Mouse (Mus musculus): ENCODE measurements around the gene Srsf3. TPM values are rescaled to one million over a fixed set of nuclear protein-coding genes. Genes with fewer than 3 reads are reported as not detected.
A peak's percentile ranks its signal among the peaks of the same experiment; 100 is the strongest.
"Not testable (repeated sequence)": the region's sequence is repeated elsewhere in the genome, so short reads cannot be mapped to it uniquely, and the experiment has no call there.

The Srsf3 gene
- polyA plus RNA-seq (2015; fragmentation: Nextera tagmentation; extraction: Ambion mirVana): 318 and 332 TPM in 2 replicates

GRCm38 (mm10) chr17:29032274-29033069 lies at the start of gene Srsf3:
TSS of gene Srsf3 (plus strand) at chr17:29032628.
- Histone ChIP-seq H3K27ac (peak within 1 kb of the TSS; percentile 98), H3K4me1 (replicated peaks) (peaks cover 24% of the 10 kb centered on the region), H3K9me3 (replicated peaks) (no peaks in the 10 kb centered on the region), H3K4me3 (peak within 1 kb of the TSS; percentile 64), H3K4me2 (peak within 1 kb of the TSS; percentile 88), H3K9ac (peak within 1 kb of the TSS; percentile 88), H3K27me3 (no peaks in the 10 kb centered on the region), H3K36me3 (peaks cover 16% of the 10 kb centered on the region)
- under 1% methylated on average over 77 of the region's 77 CpGs for WGBS
- peak; percentile 97 for ATAC-seq (replicated peaks; ENCODE audit: insufficient number of reproducible peaks, insufficient read depth, low FRiP score, low read depth)

DNA sequence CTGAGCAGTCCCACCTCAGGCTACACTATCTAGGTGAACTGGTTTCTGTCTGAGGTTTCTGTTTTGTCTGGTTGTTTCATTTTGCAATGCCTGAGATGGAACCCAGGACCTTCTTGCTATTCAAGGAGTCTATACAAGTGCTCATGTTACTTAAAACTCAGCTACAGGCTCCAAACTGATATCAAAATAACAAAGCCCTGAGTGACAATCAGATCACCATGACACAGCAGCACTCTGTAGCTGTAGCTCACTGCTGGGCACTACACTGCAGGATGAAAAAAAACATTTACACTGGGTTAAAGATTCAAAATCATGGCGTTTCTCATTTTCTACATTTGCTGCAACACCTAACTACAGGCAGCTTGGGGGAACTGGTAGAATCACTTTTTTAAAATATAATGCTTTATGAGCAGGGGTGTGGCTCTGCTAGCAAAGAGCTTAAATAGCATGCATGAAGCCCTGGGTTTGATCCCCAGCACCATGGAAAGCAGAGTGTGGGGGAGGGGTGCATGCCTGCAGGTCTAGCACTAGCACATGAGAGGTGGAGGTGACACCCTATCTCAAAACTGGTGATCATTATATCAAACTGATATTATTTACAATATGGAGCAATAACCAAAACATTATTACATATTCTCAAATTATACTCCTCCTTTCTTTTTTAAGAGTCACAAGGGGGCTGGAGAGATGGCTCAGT lies 47.6 kb upstream of the Srsf3 start:
- no peaks in the 10 kb centered on the region for H3K27me3 ChIP-seq
- no peak overlapping the region for H3K4me3 ChIP-seq
- peaks cover 4% of the 10 kb centered on the region for H3K4me1 ChIP-seq (replicated peaks)
- H3K4me2 ChIP-seq: no peak overlapping the region
- H3K9me3 ChIP-seq (replicated peaks): no peaks in the 10 kb centered on the region
- no peak for ATAC-seq (replicated peaks; ENCODE audit: insufficient number of reproducible peaks, insufficient read depth, low FRiP score, low read depth)
- H3K9ac ChIP-seq: no peak overlapping the region
- no peak overlapping the region for H3K27ac ChIP-seq
- 93% methylated on average over 1 of the region's 1 CpGs for WGBS
- H3K36me3 ChIP-seq: peaks cover 67% of the 10 kb centered on the region

DNA sequence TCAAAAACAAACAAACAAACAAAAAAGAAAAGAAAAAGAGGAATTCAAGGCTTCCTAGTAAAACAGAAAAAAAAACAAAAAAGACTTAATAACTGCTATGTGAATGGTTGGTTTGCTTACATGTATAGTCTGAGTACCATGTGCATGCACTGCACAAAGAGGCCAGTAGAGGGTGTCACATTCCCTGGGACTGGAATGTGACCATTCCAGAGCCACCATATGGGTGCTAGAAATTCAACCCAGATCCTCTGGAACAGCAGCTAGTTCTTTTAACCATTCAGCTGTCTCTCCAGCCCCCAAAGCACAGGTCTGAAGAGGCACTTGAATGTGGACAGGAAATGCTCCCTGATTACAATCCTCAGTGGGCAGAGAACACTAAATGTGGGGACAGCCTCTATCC lies 45.6 kb upstream of the Srsf3 start:
- H3K9ac ChIP-seq: no peak overlapping the region
- H3K4me3 ChIP-seq: no peak overlapping the region
- H3K36me3 ChIP-seq: peaks cover 59% of the 10 kb centered on the region
- ATAC-seq (replicated peaks; ENCODE audit: insufficient number of reproducible peaks, insufficient read depth, low FRiP score, low read depth): no peak
- no peaks in the 10 kb centered on the region for H3K9me3 ChIP-seq (replicated peaks)
- H3K27ac ChIP-seq: no peak overlapping the region
- peaks cover 7% of the 10 kb centered on the region for H3K4me1 ChIP-seq (replicated peaks)
- no peak overlapping the region for H3K4me2 ChIP-seq
- no peaks in the 10 kb centered on the region for H3K27me3 ChIP-seq

DNA sequence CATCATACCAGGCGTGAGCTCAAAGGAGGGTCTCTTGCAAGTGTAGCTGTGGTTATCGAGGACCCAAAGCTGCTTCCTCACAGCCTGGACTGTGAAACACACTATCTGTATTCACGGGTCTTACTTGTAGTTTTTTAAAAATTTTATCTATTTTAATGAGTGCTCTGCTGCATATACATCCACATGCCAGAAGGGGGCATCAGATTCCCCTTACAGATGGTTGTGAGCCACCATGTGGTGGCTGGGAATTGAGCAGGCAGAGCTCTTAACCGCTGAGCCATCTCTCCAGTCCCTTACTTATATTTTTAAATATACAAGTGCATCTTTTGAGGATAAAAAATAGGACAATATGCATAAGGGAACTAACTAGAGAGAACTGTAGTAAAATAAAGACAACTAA lies 44.7 kb upstream of the Srsf3 start:
- H3K4me1 ChIP-seq (replicated peaks): peaks cover 10% of the 10 kb centered on the region
- no peak overlapping the region for H3K4me3 ChIP-seq
- H3K4me2 ChIP-seq: no peak overlapping the region
- H3K9ac ChIP-seq: no peak overlapping the region
- H3K36me3 ChIP-seq: peaks cover 58% of the 10 kb centered on the region
- WGBS: 61% methylated on average over 4 of the region's 4 CpGs
- H3K27ac ChIP-seq: no peak overlapping the region
- H3K27me3 ChIP-seq: no peaks in the 10 kb centered on the region
- ATAC-seq (replicated peaks; ENCODE audit: insufficient number of reproducible peaks, insufficient read depth, low FRiP score, low read depth): no peak
- H3K9me3 ChIP-seq (replicated peaks): no peaks in the 10 kb centered on the region

DNA sequence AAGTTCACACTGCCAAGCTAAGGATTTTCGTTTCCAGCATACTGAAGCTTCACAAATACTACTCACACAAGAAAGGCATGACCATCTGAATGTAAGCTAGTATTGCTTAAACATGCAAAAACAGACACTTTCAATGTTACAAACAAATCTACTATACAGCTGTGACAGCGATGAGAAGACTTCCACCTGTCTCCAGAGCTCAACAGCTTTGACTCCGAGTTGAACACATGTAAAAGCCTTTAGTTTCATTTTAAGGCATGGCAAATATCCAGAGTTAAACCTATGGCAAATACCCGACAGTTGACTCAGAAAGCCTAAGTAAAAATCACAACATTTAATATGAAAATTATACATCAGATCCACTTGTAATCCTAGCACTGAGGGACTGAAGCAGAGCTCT lies 44.1 kb upstream of the Srsf3 start:
- Histone ChIP-seq H3K4me3 (no peak overlapping the region), H3K4me1 (replicated peaks) (peaks cover 6% of the 10 kb centered on the region; the same call in 1 of the 2 replicates), H3K4me2 (no peak overlapping the region), H3K9me3 (replicated peaks) (no peaks in the 10 kb centered on the region), H3K27ac (peak overlapping the region; percentile 14; the same call in 1 of the 2 replicates), H3K27me3 (no peaks in the 10 kb centered on the region), H3K36me3 (peaks cover 58% of the 10 kb centered on the region), H3K9ac (no peak overlapping the region)
- ATAC-seq (replicated peaks; ENCODE audit: insufficient number of reproducible peaks, insufficient read depth, low FRiP score, low read depth): no peak
- WGBS: 87% methylated on average over 4 of the region's 4 CpGs

DNA sequence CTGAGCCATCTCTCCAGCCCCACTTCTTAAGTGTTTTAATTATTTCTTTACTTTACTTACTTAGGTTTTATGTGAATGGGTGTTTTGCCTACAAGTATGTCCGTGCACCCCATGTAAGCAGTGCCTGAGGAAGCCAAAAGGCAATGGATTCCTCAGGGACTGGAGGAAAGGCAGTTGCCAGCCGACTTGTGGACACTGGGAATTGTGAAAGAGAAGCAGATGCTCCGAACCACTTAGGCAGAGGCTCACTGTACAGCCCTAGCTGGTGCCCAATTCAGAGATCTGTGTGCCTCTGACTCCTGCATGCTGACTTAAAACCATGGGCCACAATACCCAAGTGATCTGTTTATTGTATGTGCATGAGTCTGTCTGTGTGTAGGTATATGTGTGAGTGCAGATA lies 43.4 kb upstream of the Srsf3 start:
- Histone ChIP-seq H3K27me3 (no peaks in the 10 kb centered on the region), H3K27ac (no peak overlapping the region), H3K9ac (no peak overlapping the region), H3K9me3 (replicated peaks) (no peaks in the 10 kb centered on the region), H3K36me3 (peaks cover 52% of the 10 kb centered on the region), H3K4me1 (replicated peaks) (peaks cover 6% of the 10 kb centered on the region; the same call in 1 of the 2 replicates), H3K4me3 (no peak overlapping the region), H3K4me2 (no peak overlapping the region)
- WGBS: 81% methylated on average over 3 of the region's 3 CpGs
- no peak for ATAC-seq (replicated peaks; ENCODE audit: insufficient number of reproducible peaks, insufficient read depth, low FRiP score, low read depth)

DNA sequence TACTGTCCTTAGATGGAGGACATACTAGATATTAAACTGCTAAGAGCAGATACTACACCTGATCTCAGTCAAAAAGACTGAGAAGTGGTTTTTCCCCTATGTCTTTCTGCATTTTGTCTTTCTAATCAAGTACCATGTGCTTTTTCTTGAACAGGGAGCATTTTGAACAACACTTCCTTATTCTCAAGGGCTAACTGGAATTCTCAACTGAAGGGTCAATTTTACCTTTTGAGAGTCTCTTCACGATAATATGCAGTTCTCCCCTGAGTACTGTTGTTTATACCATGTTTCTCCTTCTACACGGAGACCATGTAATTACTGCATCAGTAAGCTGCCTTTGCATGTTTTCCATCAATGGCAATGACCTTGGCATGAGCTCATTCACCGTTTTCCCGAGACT lies 42.4 kb upstream of the Srsf3 start:
- H3K9ac ChIP-seq: no peak overlapping the region
- 38% methylated on average over 4 of the region's 4 CpGs for WGBS
- H3K27ac ChIP-seq: no peak overlapping the region
- H3K36me3 ChIP-seq: peaks cover 46% of the 10 kb centered on the region
- H3K4me2 ChIP-seq: no peak overlapping the region
- no peak overlapping the region for H3K4me3 ChIP-seq
- no peaks in the 10 kb centered on the region for H3K9me3 ChIP-seq (replicated peaks)
- no peak for ATAC-seq (replicated peaks; ENCODE audit: insufficient number of reproducible peaks, insufficient read depth, low FRiP score, low read depth)
- H3K27me3 ChIP-seq: no peaks in the 10 kb centered on the region
- peaks cover 6% of the 10 kb centered on the region; the same call in 1 of the 2 replicates for H3K4me1 ChIP-seq (replicated peaks)

DNA sequence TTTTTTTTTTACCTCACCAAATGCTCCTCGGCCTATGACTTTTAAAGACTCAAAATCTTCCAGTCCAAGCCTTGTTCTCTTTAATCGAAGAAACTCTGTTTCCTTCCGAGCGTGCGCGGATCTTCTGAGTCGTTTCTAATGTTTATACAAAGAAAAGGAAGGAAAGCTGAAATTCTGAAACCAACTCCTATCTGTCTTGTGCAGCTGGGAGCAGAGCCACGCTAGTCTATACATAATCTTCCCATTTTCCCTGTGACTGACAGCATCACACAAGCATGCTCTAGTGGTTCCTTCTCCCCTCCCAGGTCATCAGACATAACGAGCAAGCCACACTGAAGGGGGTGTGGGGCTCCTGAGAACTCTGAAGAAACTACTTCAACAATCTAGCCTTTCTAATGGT lies 41.1 kb upstream of the Srsf3 start:
- H3K27me3 ChIP-seq: no peaks in the 10 kb centered on the region
- H3K4me2 ChIP-seq: no peak overlapping the region
- no peak for ATAC-seq (replicated peaks; ENCODE audit: insufficient number of reproducible peaks, insufficient read depth, low FRiP score, low read depth)
- peaks cover 37% of the 10 kb centered on the region for H3K36me3 ChIP-seq
- H3K9ac ChIP-seq: no peak overlapping the region
- WGBS: 67% methylated on average over 9 of the region's 9 CpGs
- peaks cover 6% of the 10 kb centered on the region; the same call in 1 of the 2 replicates for H3K4me1 ChIP-seq (replicated peaks)
- H3K27ac ChIP-seq: peak overlapping the region; percentile 21
- H3K9me3 ChIP-seq (replicated peaks): no peaks in the 10 kb centered on the region
- H3K4me3 ChIP-seq: no peak overlapping the region

- no peak overlapping the region for H3K9ac ChIP-seq
- WGBS: 42% methylated on average over 7 of the region's 7 CpGs
- peaks cover 35% of the 10 kb centered on the region for H3K36me3 ChIP-seq
- H3K27me3 ChIP-seq: no peaks in the 10 kb centered on the region
- H3K4me3 ChIP-seq: no peak overlapping the region
- ATAC-seq (replicated peaks; ENCODE audit: insufficient number of reproducible peaks, insufficient read depth, low FRiP score, low read depth): no peak
- H3K9me3 ChIP-seq (replicated peaks): no peaks in the 10 kb centered on the region
- 0 out of 2 replicates have a peak overlapping the region, but pooled peaks have one; percentile 21 for H3K27ac ChIP-seq
- H3K4me1 ChIP-seq (replicated peaks): peaks cover 6% of the 10 kb centered on the region; the same call in 1 of the 2 replicates
- H3K4me2 ChIP-seq: no peak overlapping the region
Measured at GRCm38 (mm10) chr17:28992105-28992504, 40.3 kb upstream of the Srsf3 start.

GRCm38 (mm10) chr17:28993004-28993403 lies 39.4 kb upstream of the Srsf3 start:
- H3K36me3 ChIP-seq: peaks cover 31% of the 10 kb centered on the region

DNA sequence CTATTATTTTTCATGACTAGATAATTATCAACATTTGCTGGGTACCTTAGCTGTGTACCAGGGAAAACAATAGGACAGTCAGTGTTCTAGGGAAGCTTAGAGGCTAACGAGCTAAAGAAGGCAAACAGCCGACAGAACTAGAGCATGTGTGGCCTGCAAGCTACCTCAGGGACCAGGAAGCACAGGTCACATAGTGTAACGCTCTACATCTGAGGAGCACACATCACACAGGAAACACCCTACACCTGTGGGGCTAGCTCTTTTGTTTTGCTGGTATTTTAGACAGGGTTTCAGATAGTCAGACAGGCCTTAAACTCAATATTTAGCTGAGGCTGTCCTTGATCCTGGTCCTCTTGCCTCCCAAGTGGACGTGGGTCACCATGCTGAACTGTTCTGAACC lies 37.8 kb upstream of the Srsf3 start:
- no peak overlapping the region for H3K9ac ChIP-seq
- no peak overlapping the region for H3K27ac ChIP-seq
- no peaks in the 10 kb centered on the region for H3K27me3 ChIP-seq
- no peak overlapping the region for H3K4me3 ChIP-seq
- ATAC-seq (replicated peaks; ENCODE audit: insufficient number of reproducible peaks, insufficient read depth, low FRiP score, low read depth): no peak
- H3K4me2 ChIP-seq: no peak overlapping the region
- H3K9me3 ChIP-seq (replicated peaks): no peaks in the 10 kb centered on the region
- peaks cover 6% of the 10 kb centered on the region; the same call in 1 of the 2 replicates for H3K4me1 ChIP-seq (replicated peaks)
- peaks cover 30% of the 10 kb centered on the region for H3K36me3 ChIP-seq
- WGBS: 90% methylated on average over 4 of the region's 4 CpGs

More at GRCm38 (mm10) chr17:28993004-28993403, 39.4 kb upstream of the Srsf3 start:
- not testable (repeated sequence) for H3K4me2 ChIP-seq; ATAC-seq (replicated peaks; ENCODE audit: insufficient number of reproducible peaks, insufficient read depth, low FRiP score, low read depth); H3K4me3 ChIP-seq; H3K4me1 ChIP-seq (replicated peaks); H3K27ac ChIP-seq; H3K9ac ChIP-seq; H3K27me3 ChIP-seq; H3K9me3 ChIP-seq (replicated peaks)
- 100% methylated on average over 1 of the region's 1 CpGs for WGBS

All from heart, embryonic 15.5 days (tissue).